Mouse (Mus musculus) ES-E14 (cell line): ENCODE measurements at regions not wholly inside any gene's neighbourhood (a gene's known extent, or its start where the extent isn't known, plus 50 kb on each side); places are given as distances from the start of the nearest gene placed in this dataset.
A peak's percentile ranks its signal among the peaks of the same experiment; 100 is the strongest.

ENCODE experiments used
- DNase-seq: peaks from one replicate; pipeline ENCODE4 v3.0.0-alpha.2; 2013; ENCODE audit warnings: low read depth, low spot score
- H3K27ac ChIP-seq: 2 replicates; pipeline ENCODE4 v1.5.1; 2012; ENCODE audit warnings: low read depth, mild to moderate bottlenecking, low read length, moderate library complexity, mixed read lengths; ENCODE audit not compliant: poor library complexity, insufficient read depth, severe bottlenecking
- H3K36me3 ChIP-seq: 2 replicates; pipeline ENCODE4 v1.6.1; 2012; ENCODE audit warnings: mild to moderate bottlenecking, low read length, moderate library complexity, mixed read lengths; ENCODE audit not compliant: control insufficient read depth, poor library complexity, insufficient read depth, severe bottlenecking
- H3K4me1 ChIP-seq, 2 experiments: fragments of 150-350 bp in 1 of 2; sonication (generic) in 1 of 2; 2 replicates each; pipeline ENCODE4 v1.6.1; 2012; ENCODE audit warnings: low read length in 2 of 2, mild to moderate bottlenecking in 1 of 2, mixed read lengths in 1 of 2; ENCODE audit not compliant: control insufficient read depth in 2 of 2, insufficient read depth in 2 of 2, poor library complexity in 1 of 2
- H3K4me3 ChIP-seq, 2 experiments: fragments of 150-350 bp in 1 of 2; sonication (generic) in 1 of 2; 2 replicates each; pipeline ENCODE4 v1.5.1; 2012; ENCODE audit warnings: low read length in 2 of 2, low read depth in 1 of 2, mild to moderate bottlenecking in 1 of 2, mixed read lengths in 1 of 2; ENCODE audit not compliant: insufficient read depth in 1 of 2, poor library complexity in 1 of 2, severe bottlenecking in 1 of 2
- H3K9ac ChIP-seq: 2 replicates; pipeline ENCODE4 v1.6.1; 2012; ENCODE audit warnings: low read depth, mild to moderate bottlenecking, low read length, mixed read lengths; ENCODE audit not compliant: poor library complexity, insufficient read depth, severe bottlenecking
- H3K9me3 ChIP-seq: fragments of 150-350 bp; sonication (generic); 2 replicates; pipeline ENCODE4 v1.6.1; 2012; ENCODE audit warnings: low read depth, mild to moderate bottlenecking, low read length; ENCODE audit not compliant: control insufficient read depth, insufficient read depth
- CHD2 ChIP-seq: IDR thresholded peaks from 2 replicates; pipeline ENCODE4 v1.6.1; 2014; ENCODE audit warnings: mild to moderate bottlenecking, low read depth, low read length, inconsistent platforms
- HCFC1 ChIP-seq: IDR thresholded peaks from 2 replicates; pipeline ENCODE4 v1.6.1; 2012; ENCODE audit warnings: low read length, inconsistent platforms, borderline replicate concordance; ENCODE audit not compliant: insufficient read depth
- MAFK ChIP-seq: IDR thresholded peaks from 2 replicates; pipeline ENCODE4 v1.6.1; 2014; ENCODE audit warnings: mild to moderate bottlenecking, low read depth, low read length, inconsistent platforms; ENCODE audit not compliant: insufficient read depth
- ZC3H11A ChIP-seq: IDR thresholded peaks from 2 replicates; pipeline ENCODE4 v1.6.1; 2012; ENCODE audit warnings: low read depth, mild to moderate bottlenecking, inconsistent platforms, low read length, borderline replicate concordance
- ZNF384 ChIP-seq: IDR thresholded peaks from 2 replicates; pipeline ENCODE4 v1.6.1; 2012; ENCODE audit warnings: low read depth, low read length, inconsistent platforms
- in situ Hi-C, 2 experiments: fragments of 600-800 bp; cut with MboI; formaldehyde crosslinking; loops; one replicate each; pipeline ENCODE4 v1.15.1; 2025; ENCODE audit warnings: low sequenced_read_pairs in 2 of 2, inconsistent platforms in 1 of 2; ENCODE audit not compliant: unreplicated experiment in 2 of 2

DNA sequence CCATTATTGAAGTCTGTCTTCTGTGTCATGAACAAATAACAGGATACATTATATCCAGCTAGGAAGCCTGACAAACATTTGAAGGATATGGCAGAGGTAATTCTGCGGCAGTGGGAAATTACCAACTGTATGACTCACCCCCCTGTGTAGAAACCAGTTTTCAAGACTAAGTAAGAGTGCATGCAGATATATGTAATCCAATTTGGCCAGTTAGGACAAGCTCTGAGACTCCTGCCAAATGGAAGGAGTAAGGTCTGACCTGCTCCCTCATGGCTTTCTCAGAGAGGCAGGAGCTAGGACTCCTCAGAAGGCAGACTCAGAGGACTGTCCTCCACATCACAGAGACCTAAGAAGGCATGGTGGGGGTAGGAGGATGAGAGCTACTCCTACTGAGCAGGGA is 57.6 kb upstream of the Slc22a23 start:
- Histone ChIP-seq H3K9me3 (no peaks in the 10 kb centered on the region), H3K4me3 (no peak overlapping the region), H3K9ac (no peak overlapping the region), H3K36me3 (no peaks in the 10 kb centered on the region), H3K4me1 (peaks cover 2% of the 10 kb centered on the region in 2 experiments; a peak in 2 of 4 replicates), H3K27ac (no peak overlapping the region)
- in situ Hi-C loops: no loop called here
- TF ChIP-seq HCFC1 (no peak), ZC3H11A (no peak), CHD2 (no peak), MAFK (no peak), ZNF384 (no peak)
- no peak for DNase-seq

DNA sequence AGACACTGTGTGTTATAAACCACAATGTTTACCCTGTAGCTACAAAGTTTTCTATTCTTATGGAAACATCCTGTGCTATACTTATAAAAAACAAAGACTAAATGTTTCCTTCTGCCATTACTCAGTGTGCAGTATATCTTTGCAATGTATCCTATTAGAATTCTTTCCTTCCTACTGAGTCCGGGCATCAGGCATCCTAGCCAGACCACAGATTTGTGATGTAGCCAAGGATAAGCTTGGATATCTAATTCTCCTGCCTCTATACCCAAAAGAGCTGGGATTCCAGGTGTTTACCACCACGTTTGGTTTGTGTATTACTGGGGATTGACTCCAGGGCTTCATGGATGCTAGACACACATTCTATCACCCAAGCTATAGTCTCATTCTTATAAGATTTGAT is 56.0 kb upstream of the Slc22a23 start:
- in situ Hi-C loops: no loop called here
- Histone ChIP-seq H3K36me3 (no peaks in the 10 kb centered on the region), H3K9ac (no peak overlapping the region), H3K27ac (no peak overlapping the region), H3K4me3 (no peak overlapping the region), H3K4me1 (peaks cover 2% of the 10 kb centered on the region in 2 experiments; a peak in 2 of 4 replicates), H3K9me3 (no peaks in the 10 kb centered on the region)
- no peak for DNase-seq
- TF ChIP-seq ZC3H11A: no peak
- TF ChIP-seq HCFC1: no peak
- no peak for TF ChIP-seq MAFK
- no peak for TF ChIP-seq ZNF384

DNA sequence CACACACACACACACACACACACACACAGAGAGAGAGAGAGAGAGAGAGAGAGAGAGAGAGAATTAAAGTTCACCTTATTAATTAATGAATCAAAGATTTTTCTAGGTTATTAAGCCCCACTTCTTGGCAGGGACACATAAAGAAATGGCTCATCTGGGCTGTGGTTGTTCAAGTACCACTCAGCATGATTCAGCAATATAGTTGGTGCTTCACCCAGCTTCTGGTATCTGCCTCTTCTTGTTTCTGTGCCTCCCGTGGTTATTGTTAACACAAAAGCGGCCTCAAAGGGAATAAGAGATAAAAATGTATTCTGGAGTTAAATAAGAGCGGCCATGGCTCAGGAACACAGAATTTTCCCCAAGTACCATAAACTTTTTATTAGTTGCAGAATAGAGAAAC is 53.9 kb upstream of the Slc22a23 start:
- H3K4me3 ChIP-seq: no peak overlapping the region
- peaks cover 2% of the 10 kb centered on the region in 2 experiments; a peak in 2 of 4 replicates for H3K4me1 ChIP-seq
- H3K27ac ChIP-seq: no peak overlapping the region
- no peaks in the 10 kb centered on the region for H3K36me3 ChIP-seq
- H3K9ac ChIP-seq: no peak overlapping the region
- H3K9me3 ChIP-seq: no peaks in the 10 kb centered on the region
- no peak for TF ChIP-seq CHD2
- peak; percentile 44; the same call in 1 of the 2 replicates for TF ChIP-seq MAFK
- in situ Hi-C loops: no loop called here
- DNase-seq: no peak

DNA sequence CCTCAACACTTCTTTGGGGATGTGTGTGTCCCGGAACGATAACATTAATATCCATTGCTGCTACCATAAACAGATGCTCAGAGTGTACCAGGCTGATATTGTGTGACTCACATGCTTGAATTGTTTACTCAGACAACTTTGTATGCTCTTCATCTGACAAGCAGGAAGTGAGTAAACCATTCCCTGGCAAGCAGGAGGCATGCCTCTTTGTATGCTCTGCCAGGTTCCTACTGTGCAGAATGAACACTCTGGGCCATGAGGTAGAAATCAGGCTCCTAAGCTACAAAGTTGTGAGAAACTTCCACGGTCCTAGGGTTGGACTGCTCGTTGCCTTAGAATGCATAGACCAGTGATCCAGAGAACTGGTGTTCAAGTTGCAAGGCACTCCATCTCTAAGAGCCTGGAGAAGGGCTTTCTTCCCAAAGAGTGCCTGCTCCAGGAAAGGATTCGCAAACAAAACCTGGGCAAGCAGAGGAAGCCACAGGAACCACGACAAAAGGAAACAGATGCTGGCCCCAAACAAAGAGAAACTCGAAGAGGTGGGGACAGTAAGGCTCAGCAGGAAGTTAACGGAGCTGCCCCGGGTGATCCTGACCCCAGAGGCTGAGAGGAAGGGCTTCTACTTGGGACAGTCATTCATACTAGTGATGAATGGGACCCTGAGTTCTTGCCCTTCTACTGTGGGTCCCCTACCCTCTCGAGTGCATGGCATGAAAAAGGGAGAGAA is 53.2 kb upstream of the Slc22a23 start:
- H3K36me3 ChIP-seq: no peaks in the 10 kb centered on the region
- H3K27ac ChIP-seq: no peak overlapping the region
- in situ Hi-C loops: no loop called here
- no peak overlapping the region for H3K9ac ChIP-seq
- H3K9me3 ChIP-seq: no peaks in the 10 kb centered on the region
- no peak for TF ChIP-seq ZC3H11A
- TF ChIP-seq CHD2: no peak
- no peak for DNase-seq
- H3K4me1 ChIP-seq: peaks cover 2% of the 10 kb centered on the region in 2 experiments; a peak in 2 of 4 replicates
- H3K4me3 ChIP-seq: no peak overlapping the region

DNA sequence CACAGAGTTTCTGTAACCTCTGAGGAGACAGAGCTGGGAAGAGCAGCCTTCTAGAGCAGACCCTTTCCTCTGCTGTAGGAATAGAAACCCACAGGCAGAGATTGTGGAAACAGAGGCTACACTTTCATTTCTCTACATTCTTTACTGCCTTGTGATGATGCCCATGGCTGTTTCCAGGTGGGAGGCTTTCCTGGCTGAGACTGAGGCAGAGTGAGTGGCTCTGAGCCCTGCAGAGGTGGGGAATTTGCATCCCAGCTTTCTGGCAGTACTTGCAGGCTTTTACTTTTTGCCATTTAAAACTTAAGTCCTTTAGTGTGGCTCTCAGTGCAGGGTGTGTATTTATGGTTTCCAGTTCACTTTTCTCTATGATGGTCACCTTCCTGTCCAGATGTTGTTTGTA is 50.5 kb upstream of the Slc22a23 start:
- Histone ChIP-seq H3K4me3 (no peak overlapping the region), H3K36me3 (no peaks in the 10 kb centered on the region), H3K4me1 (peaks cover 2% of the 10 kb centered on the region in 2 experiments; a peak in 2 of 4 replicates), H3K27ac (no peak overlapping the region), H3K9me3 (no peaks in the 10 kb centered on the region), H3K9ac (no peak overlapping the region)
- DNase-seq: no peak
- no peak for TF ChIP-seq ZC3H11A
- TF ChIP-seq CHD2: no peak
- TF ChIP-seq HCFC1: no peak
- no peak for TF ChIP-seq ZNF384
- no peak for TF ChIP-seq MAFK
- in situ Hi-C loops: no loop called here
